Mouse (Mus musculus) thymus, adult 2 months (tissue): ENCODE measurements around the gene 2700081O15Rik.

ENCODE experiments used
- CTCF ChIP-seq: fragments of 200-500 bp; IDR thresholded peaks from 2 replicates; pipeline ENCODE4 v1.5.1; 2012; ENCODE audit warnings: mild to moderate bottlenecking, control low read depth, low read length, moderate library complexity, borderline replicate concordance; ENCODE audit not compliant: control insufficient read depth, poor library complexity, insufficient read depth; ENCODE audit errors: extremely low read depth
- POLR2A ChIP-seq: fragments of 200-500 bp; IDR thresholded peaks from 2 replicates; pipeline ENCODE4 v1.6.1; 2012; ENCODE audit warnings: mild to moderate bottlenecking, low read length, control low read depth, moderate library complexity; ENCODE audit not compliant: control insufficient read depth, poor library complexity, insufficient read depth; ENCODE audit errors: extremely low read depth

DNA sequence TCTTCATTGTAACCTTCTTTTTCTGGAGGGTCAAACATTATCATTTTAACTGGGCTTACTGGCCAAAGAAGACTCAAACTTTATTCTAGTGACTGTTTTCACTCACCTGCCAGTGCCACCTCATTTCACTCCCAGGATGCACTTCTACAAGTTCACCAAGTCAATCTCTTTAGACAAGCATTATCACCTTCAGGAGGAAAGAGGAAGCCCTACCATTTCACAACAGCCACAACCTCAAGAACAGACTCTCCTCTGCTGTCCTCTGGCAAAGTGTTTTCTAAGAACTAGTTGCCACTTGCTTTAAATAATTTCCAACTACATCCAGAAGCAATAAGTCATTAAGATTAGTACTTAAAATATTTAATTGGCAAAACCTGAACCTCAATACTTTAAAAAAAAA is 50.5 kb downstream of the 2700081O15Rik start:
- TF ChIP-seq CTCF = no peak
- TF ChIP-seq POLR2A = no peak
